Mouse (Mus musculus): ENCODE results near the gene Cd69.

Cd69 gene

DNA sequence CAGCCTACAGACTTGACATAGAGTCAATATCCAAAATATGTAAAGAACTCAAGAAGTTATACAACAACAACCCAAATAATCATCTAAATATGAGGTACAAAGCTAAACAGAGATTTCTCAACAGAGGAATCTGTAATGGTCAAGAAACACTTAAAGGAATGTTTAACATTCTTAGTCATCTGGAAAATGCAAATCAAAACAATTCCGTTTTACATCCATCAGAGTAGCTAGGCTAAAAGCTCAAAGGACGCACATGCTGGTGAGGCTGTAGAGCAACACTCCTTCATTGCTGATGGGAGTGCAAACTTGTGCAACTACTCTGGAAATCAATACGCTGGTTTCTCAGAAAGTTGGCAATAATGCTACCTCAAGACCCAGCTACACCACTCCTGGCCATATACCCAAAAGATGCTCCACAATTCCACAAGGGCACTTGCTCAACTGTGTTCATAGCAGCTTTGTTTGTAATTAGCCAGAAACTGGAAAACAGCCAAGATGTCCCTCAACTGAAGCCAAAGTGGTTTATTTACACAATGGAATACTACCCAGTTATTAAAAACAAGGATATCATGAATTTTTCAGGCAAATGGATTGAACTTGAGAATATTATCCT, 52.9 kb downstream of the Cd69 start:
- peak in 1 of 2 experiments; percentile 56 for DNase-seq

DNA sequence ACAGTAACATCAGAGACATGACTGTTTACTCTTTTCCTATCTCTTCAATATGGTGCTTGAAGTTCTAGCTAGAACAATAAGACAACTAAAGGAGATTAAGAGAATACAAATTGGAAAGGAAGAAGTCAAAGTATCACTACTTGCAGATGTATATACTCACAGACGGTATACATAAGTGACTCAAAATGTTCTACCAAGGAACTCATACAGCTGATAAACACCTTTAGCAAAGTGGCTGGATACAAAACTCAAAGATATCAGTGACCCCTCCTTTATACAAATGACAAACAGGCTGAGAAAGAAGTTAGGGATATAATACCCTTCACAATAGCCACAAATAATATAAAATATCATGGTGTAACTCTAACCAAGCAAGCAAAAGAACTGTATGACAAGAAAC, 54.2 kb downstream of the Cd69 start:
- no peak for DNase-seq

GRCm38 (mm10) chr6:129219897-129220517, 55.2 kb downstream of the Cd69 start:
- peak; percentile 58 to 60 for DNase-seq

DNA sequence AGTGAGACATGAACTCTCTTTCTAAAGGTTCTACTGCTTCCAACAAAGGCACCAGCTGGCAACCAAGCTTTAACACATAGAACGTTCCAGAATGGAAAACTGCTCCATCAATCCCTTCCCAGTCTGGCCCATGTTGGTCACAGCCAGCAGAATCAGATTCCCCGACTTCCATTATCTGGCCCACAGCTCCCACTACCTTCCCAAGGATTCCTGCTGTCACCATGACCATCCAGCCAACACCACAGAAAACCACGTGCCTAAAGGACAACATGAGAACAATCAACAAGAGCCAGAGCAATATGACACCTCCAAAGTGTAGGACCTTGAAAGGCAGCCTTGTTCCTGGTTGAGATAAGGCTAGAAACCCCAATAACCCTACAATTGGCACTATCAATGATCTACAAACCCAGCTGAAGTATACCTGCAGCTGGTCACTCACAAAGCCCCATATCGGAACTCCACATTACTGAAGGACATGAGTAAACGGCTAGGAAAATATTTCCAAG, 57.0 kb downstream of the Cd69 start:
- no peak for DNase-seq
